Mouse (Mus musculus) limb, embryonic 14.5 days (tissue): Measurements from ENCODE around the gene Ptdss2. TPM values are rescaled to one million over a fixed set of nuclear protein-coding genes. Genes with fewer than 3 reads are reported as not detected.
A peak's percentile ranks its signal among the peaks of the same experiment; 100 is the strongest.

Experiments used
- ATAC-seq: fragments of 200-750 bp; cut with Nextera tagmentation; 2 replicates; pipeline ENCODE4 v1.8.0; 2017; ENCODE audit warnings: low read depth, moderate number of reproducible peaks, moderate TSS enrichment; ENCODE audit not compliant: low FRiP score
- DNase-seq: peaks from one replicate; pipeline ENCODE4 v3.0.0-alpha.2; 2015; ENCODE audit warnings: low spot score
- H3K27ac ChIP-seq: fragments of 300-500 bp; sonication (generic); replicated peaks from 2 replicates; pipeline ENCODE4 v1.5.1; 2014; ENCODE audit warnings: low read depth, mild to moderate bottlenecking, low read length, moderate library complexity, mixed read lengths
- H3K27me3 ChIP-seq: fragments of 300-500 bp; sonication (generic); 2 replicates; pipeline ENCODE4 v1.6.1; 2014; ENCODE audit warnings: low read length, mixed read lengths; ENCODE audit not compliant: control insufficient read depth, insufficient read depth
- H3K36me3 ChIP-seq: fragments of 300-500 bp; sonication (generic); 2 replicates; pipeline ENCODE4 v1.6.1; 2014; ENCODE audit warnings: mild to moderate bottlenecking, low read length, moderate library complexity, mixed read lengths; ENCODE audit not compliant: control insufficient read depth, insufficient read depth
- H3K4me1 ChIP-seq: fragments of 300-500 bp; sonication (generic); 2 replicates; pipeline ENCODE4 v1.6.1; 2014; ENCODE audit warnings: antibody characterized with exemption, low read length, mixed read lengths; ENCODE audit not compliant: control insufficient read depth, insufficient read depth
- H3K4me2 ChIP-seq: fragments of 300-500 bp; sonication (generic); replicated peaks from 2 replicates; pipeline ENCODE4 v1.6.1; 2014; ENCODE audit warnings: low read depth, mild to moderate bottlenecking, low read length, moderate library complexity; ENCODE audit not compliant: severe bottlenecking
- H3K4me3 ChIP-seq: fragments of 300-500 bp; sonication (generic); replicated peaks from 2 replicates; pipeline ENCODE4 v1.5.1; 2014; ENCODE audit warnings: low read length
- H3K9ac ChIP-seq: fragments of 300-500 bp; sonication (generic); 2 replicates; pipeline ENCODE4 v1.6.1; 2014; ENCODE audit warnings: mild to moderate bottlenecking, low read depth, low read length, moderate library complexity; ENCODE audit not compliant: severe bottlenecking
- H3K9me3 ChIP-seq: fragments of 300-500 bp; sonication (generic); 2 replicates; pipeline ENCODE4 v1.6.1; 2016; ENCODE audit warnings: low read length; ENCODE audit not compliant: control insufficient read depth
- POLR2A ChIP-seq: fragments of 200-500 bp; IDR thresholded peaks from 2 replicates; pipeline ENCODE4 v1.8.0; 2012; ENCODE audit warnings: inconsistent platforms, mild to moderate bottlenecking, moderate library complexity, borderline replicate concordance; ENCODE audit not compliant: insufficient read depth, insufficient read length; ENCODE audit errors: extremely low read depth
- WGBS: fragments of 180-500 bp; shearing (Covaris S2); extraction: QIAGEN DNeasy Blood & Tissue Kit; methylation state at CpG from one replicate; pipeline ENCODE4 v1.1.7; 2014; 5-methylcytosine and 5-hydroxymethylcytosine counted together
- polyA plus RNA-seq, 2 experiments: library from polyadenylated mRNA; depleted of rRNA in 1 of 2; stranded (reverse) in 1 of 2; unstranded in 1 of 2; fragments of >200 nt; fragmentation: Nextera tagmentation in 1 of 2; extraction: Ambion mirVana in 1 of 2; gene quantifications; 2 replicates each; pipeline versions ENCODE4 v1.2.1 to v1.2.3; 2012 to 2014

Ptdss2 gene
- polyA plus RNA-seq, 2 experiments: 49.2 to 67.8 TPM

DNA sequence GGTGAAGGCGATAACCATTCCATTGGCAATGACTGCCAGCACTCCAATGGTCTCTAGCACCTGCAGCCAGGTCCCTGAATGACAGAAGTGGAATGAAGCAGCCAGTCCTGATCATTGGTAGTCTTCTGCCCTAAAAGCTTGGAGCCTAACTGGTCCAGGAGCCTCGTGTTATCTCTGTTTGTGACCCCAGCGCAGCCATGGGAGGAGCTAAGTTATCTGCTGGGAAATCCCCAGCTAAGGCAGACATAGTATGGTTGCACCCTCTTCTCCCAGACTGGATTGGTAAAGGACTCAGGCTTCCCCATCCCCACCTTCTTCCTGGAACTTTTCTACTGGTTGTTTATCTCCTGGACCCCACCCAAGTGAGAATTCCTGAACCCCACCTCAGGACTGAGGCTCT is 19.0 kb upstream of the Ptdss2 start:
- Histone ChIP-seq H3K9ac (no peak overlapping the region), H3K36me3 (no peaks in the 10 kb centered on the region), H3K4me3 (no peak overlapping the region), H3K4me1 (no peaks in the 10 kb centered on the region), H3K9me3 (no peaks in the 10 kb centered on the region), H3K4me2 (no peak overlapping the region), H3K27me3 (peaks cover 31% of the 10 kb centered on the region; the same call in 1 of the 2 replicates), H3K27ac (no peak overlapping the region)
- ATAC-seq (no peak), DNase-seq (no peak)
- TF ChIP-seq POLR2A: no peak
- 65% methylated on average over 3 of the region's 3 CpGs for WGBS

- no peaks in the 10 kb centered on the region for H3K36me3 ChIP-seq
- H3K4me1 ChIP-seq: no peaks in the 10 kb centered on the region
- no peak overlapping the region for H3K4me2 ChIP-seq
- H3K9me3 ChIP-seq: no peaks in the 10 kb centered on the region
- TF ChIP-seq POLR2A: no peak
- H3K4me3 ChIP-seq: no peak overlapping the region
- DNase-seq (no peak), ATAC-seq (no peak)
- H3K27ac ChIP-seq: no peak overlapping the region
- H3K27me3 ChIP-seq: no peaks in the 10 kb centered on the region
- H3K9ac ChIP-seq: no peak overlapping the region
- WGBS: 89% methylated on average over 9 of the region's 9 CpGs
These were observed 6.3 kb upstream of the Ptdss2 start for GRCm38 (mm10) chr7:141115874-141116273.

DNA sequence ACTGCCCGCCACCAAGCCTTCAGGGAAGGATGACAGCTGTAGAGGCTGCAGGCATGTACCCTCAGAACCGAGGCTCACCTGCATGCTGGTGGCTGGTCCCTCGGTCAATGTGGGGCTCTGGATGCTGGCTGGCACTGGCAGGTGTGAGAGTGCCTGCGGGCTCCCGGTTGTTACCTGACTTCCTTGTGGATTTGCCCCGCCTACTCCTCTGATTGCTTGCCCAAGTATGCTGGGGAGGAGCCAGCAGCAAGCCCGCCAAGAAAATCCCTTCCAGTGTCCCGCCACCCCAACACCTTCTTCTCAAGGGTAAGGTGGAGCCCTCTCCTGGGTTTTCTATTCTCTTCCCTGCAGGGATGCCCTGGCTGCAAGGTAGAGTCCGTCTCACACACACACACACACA is 4.5 kb upstream of the Ptdss2 start, which contains the start of gene Ano9:
TSS of gene Ano9 (minus strand) at position 171 of the 400 bp plus-strand sequence.
- Histone ChIP-seq H3K27ac (no peak within 1 kb of the TSS), H3K4me2 (peak within 1 kb of the TSS; percentile 20; the same call in 1 of the 2 replicates), H3K27me3 (no peaks in the 10 kb centered on the region), H3K36me3 (no peaks in the 10 kb centered on the region), H3K4me3 (no peak within 1 kb of the TSS), H3K9me3 (no peaks in the 10 kb centered on the region), H3K9ac (no peak within 1 kb of the TSS), H3K4me1 (no peaks in the 10 kb centered on the region)
- DNase-seq (no peak), ATAC-seq (no peak)
- no peak for TF ChIP-seq POLR2A
- WGBS: 9% methylated on average over 9 of the region's 9 CpGs

DNA sequence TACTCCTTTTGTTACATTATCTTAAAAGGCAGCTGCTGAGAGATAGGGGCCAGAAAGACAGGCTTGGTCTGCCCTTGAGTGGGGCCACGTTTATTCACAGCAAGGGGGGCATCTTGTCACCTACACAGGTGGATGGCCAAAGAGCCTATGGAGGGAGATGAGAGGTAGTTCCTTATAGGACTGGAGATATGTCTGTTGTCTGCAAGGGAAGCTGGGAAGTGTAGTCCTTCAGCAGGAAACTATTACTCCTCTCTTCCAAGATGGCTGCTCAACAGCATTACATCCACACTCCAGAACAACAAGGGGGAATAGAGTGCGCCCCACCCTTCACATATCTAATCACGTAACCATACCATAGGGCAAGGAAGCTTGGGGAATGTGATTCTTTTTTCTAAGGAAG is 2.7 kb upstream of the Ptdss2 start:
- no peak overlapping the region for H3K4me3 ChIP-seq
- no peak for ATAC-seq
- H3K4me2 ChIP-seq: no peak overlapping the region
- peaks cover 3% of the 10 kb centered on the region; the same call in 1 of the 2 replicates for H3K4me1 ChIP-seq
- WGBS: 68% methylated on average over 3 of the region's 3 CpGs
- no peaks in the 10 kb centered on the region for H3K36me3 ChIP-seq
- H3K27me3 ChIP-seq: no peaks in the 10 kb centered on the region
- no peak for TF ChIP-seq POLR2A
- no peak for DNase-seq
- H3K9me3 ChIP-seq: no peaks in the 10 kb centered on the region
- H3K27ac ChIP-seq: no peak overlapping the region
- no peak overlapping the region for H3K9ac ChIP-seq

DNA sequence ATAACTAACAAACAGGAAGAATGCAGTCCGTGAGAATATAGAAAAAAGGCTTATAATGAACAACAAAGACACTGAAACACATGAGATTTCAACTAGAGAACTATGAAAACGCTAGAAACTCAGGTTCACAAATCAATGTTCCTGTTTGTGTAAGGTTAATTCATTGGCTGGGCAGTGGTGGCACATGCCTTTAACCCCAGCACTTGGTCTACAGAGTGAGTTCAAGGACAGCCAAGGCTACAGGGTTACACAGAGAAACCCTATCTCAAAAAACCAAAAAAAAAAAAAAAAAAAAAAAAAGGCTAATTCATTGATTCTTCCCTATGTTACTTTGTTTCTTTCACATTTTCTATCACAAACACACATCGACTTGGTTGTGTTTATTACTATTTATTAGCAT is 1.6 kb upstream of the Ptdss2 start:
- WGBS: 81% methylated on average over 3 of the region's 3 CpGs
- no peak for ATAC-seq
- Histone ChIP-seq H3K9me3 (no peaks in the 10 kb centered on the region), H3K4me3 (no peak overlapping the region), H3K4me1 (peaks cover 3% of the 10 kb centered on the region; the same call in 1 of the 2 replicates), H3K27me3 (no peaks in the 10 kb centered on the region), H3K9ac (no peak overlapping the region), H3K36me3 (no peaks in the 10 kb centered on the region), H3K27ac (no peak overlapping the region), H3K4me2 (no peak overlapping the region)
- DNase-seq: no peak
- no peak for TF ChIP-seq POLR2A
